Mouse (Mus musculus) cerebellum, adult 11 months (tissue): ENCODE measurements at regions not wholly inside any gene's neighbourhood (a gene's known extent, or its start where the extent isn't known, plus 50 kb on each side); places are given as distances from the start of the nearest gene placed in this dataset.
A peak's percentile ranks its signal among the peaks of the same experiment; 100 is the strongest.

Source experiments
- DNase-seq: peaks from one replicate; pipeline ENCODE4 v3.0.0; 2022

GRCm38 (mm10) chr6:75683935-75684334, 813.6 kb downstream of the Gm9008 start:
- DNase-seq, result no peak

GRCm38 (mm10) chr6:75644363-75644720, 853.2 kb downstream of the Gm9008 start:
- no peak for DNase-seq

GRCm38 (mm10) chr6:75643581-75644362, 853.8 kb downstream of the Gm9008 start:
- DNase-seq, result no peak

- no peak for DNase-seq
Observed at GRCm38 (mm10) chr6:75636050-75636449, 861.5 kb downstream of the Gm9008 start.

- peak; percentile 70 for DNase-seq
Observed at GRCm38 (mm10) chr6:75602536-75603279, 894.9 kb downstream of the Gm9008 start.

- DNase-seq, result no peak
Observed at GRCm38 (mm10) chr6:75558431-75558830, 939.2 kb downstream of the Gm9008 start.

GRCm38 (mm10) chr6:75542247-75542700, 955.3 kb downstream of the Gm9008 start:
- no peak for DNase-seq

- DNase-seq, result no peak
Observed at GRCm38 (mm10) chr6:75539703-75540102, 957.9 kb downstream of the Gm9008 start.
